Mouse (Mus musculus) right cerebral cortex, postnatal 25 days (tissue): ENCODE results near the gene Pbx4.

Source experiments
- DNase-seq: peaks from one replicate; pipeline ENCODE4 v3.0.0; 2022

Gene Pbx4

DNA sequence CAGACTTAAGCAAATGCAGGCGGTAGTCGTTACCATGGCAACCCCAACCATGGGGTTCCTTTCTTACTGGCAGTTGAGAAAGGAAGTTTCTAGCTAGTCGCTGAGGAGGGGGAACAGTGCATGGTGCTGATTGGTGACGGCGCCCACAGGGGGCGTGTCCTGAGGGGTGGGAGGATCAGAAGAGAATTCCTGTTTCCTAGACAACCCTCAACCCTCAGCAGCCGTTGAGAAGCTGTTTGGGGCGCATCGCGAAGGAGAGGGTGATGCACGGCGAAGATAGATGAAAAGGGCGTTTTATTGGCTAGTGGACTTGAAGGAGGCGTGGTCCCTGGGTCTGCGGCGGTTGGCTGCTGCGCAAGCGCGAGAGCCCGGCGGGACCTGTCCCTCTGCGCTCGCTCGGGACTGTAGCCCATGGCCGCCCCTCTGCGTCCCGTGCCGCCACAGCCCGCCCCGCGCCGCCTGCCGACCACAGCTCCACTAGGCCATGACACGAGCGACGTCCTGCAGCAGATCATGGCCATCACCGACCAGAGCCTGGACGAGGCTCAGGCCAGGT is at the start of gene Pbx4:
Pbx4 (plus strand) TSS at position 194 of the 556 bp plus-strand sequence.
- DNase-seq: peak; percentile 93

- DNase-seq: no peak
These were observed 43.2 kb upstream of the Pbx4 start for GRCm38 (mm10) chr8:69789105-69789504.

- DNase-seq: no peak
These were observed 42.6 kb upstream of the Pbx4 start for GRCm38 (mm10) chr8:69789731-69790130.

DNA sequence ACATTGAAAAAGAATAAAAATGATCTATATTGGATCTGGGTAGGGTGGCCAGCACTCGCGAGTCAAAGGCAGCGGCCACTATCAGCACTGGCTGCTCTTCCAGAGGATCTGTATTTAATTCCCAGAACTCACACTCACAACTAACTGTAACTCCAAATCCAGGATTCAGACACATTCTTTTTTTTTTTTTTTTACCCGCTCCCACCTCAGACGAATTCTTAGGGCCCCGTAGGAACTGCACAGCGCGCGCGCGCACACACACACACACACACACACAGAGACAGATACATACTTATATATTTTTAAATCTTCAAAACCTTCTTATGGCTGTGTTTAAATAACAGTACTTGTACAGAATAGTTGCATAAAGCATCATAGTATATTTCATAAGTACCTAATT is 41.9 kb upstream of the Pbx4 start:
- DNase-seq: no peak

DNA sequence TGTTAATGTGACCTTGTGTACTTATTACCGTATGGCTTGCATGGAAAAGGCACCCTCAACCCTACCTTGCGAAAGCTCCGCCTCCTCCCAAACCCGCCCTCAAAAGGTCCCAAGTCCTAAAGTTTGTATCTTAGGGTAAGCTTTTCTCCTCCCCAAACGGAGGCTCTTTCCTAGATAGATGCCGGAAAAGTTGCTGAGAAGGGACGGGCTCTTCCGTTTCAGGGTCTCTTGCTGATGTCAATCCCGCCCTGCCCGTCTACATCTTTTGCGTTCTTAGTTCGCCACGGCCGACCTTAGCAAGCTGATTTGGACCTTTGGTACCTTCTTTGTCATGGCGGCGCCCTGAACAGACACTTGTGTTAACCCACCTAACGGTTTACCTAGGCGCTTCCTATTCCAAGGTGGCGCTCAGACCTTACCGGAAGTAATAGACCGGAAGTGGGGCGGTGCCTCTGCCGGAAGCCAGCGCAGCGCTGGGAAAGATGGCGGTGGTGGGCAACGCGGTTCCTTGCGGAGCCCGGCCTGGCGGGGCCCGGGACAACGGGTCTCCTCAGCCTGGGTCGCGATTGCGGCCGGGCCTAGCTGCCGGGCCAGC is 41.4 kb upstream of the Pbx4 start, which contains the start of the genes Atp13a1 and Zfp866:
Atp13a1 (plus strand) TSS at position 391 of the 595 bp plus-strand sequence.
Zfp866 (minus strand) TSS at position 406 of the 595 bp plus-strand sequence.
- peak; percentile 89 for DNase-seq

DNA sequence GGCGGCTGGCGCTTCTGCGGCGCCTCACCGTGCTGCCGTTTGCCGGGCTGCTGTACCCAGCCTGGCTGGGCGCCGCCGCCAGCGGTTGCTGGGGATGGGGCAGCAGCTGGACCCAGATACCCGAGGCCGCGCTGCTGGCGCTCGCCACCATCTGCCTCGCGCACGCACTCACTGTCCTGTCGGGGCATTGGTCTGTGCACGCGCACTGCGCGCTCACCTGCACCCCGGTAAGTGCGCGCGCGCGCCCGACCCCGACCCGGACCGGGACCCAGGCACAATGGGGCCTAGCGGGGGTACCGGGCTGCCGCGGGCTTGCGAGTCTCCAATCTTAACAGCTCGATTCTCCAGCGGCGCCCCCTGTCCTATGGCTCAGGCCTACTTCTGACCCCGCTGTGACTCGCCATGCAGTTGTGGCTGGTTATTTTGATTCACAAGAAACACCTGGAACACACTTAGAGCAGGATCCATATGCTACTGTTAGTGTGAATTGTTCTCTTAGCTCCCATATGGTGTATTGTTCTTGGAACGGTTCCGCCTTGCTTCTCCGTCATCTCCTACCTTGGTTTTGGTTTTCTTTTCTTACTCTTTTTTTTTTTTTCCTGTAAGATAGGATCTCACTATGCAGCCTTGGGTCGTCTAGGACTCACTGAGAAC is 40.7 kb upstream of the Pbx4 start:
- no peak for DNase-seq

GRCm38 (mm10) chr8:69793666-69794065 is 38.6 kb upstream of the Pbx4 start:
- DNase-seq: peak; percentile 1

DNA sequence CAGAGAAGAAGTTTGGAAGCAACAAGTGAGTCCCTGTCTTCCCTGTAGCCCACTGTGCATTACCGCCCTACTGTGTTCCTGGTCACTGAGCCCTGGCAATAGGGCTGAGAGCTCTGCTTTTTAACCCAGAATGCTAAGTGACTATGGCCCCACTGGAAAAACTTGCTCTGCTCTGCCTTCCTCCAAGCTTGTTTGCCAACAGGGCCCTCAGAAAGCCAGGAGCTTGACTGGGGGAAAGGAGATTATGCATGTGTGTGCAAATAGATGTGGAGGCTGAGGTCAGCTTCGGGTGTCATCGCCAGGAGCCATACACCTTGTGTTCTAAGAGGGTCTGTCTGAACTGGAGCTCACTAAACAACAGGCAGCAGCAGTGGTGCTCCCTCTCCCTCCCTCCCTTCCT is 38.2 kb upstream of the Pbx4 start:
- DNase-seq: peak; percentile 1

DNA sequence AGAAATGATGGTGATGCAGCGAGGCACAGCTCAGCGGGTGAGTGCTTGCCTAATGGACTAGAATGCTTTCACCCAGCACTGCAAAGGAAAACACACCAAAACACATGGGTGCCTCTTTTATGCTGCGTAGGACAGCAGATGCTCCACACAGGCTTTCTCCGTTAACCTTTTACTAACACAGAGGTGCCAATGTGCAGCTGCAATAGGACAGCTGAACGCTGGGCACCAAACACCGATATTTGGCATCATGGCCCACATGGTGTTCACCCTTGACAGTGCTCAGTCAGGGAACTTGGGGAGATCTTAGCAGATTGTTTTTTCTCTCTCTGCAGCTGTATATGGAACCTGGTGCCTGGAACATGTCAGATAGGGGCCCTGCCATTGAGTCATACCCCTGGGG is 37.4 kb upstream of the Pbx4 start:
- DNase-seq: no peak

DNA sequence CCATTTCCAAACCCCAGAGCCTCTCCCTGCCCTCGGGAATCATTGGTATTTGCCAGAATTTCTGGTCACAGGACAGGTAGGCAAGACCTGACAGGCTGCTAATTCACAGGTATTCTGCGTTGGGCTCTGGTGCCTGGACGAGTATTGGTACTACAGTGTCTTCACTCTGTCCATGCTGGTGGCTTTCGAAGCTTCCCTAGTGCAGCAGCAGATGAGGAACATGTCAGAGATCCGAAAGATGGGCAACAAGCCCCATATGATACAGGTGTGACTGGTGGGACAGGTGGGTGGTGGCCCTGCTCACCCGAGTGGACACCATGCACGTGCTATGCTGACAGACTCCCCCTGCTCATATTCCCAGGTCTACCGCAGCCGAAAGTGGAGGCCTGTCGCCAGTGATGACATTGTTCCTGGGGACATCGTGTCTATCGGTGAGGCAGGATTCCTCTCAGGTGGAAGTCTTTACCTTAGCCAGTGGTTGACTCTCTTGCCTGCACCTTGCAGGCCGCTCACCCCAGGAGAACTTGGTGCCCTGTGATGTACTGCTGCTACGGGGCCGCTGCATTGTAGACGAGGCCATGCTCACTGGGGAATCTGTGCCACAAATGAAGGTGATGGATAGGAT is 35.5 kb upstream of the Pbx4 start:
- no peak for DNase-seq

DNA sequence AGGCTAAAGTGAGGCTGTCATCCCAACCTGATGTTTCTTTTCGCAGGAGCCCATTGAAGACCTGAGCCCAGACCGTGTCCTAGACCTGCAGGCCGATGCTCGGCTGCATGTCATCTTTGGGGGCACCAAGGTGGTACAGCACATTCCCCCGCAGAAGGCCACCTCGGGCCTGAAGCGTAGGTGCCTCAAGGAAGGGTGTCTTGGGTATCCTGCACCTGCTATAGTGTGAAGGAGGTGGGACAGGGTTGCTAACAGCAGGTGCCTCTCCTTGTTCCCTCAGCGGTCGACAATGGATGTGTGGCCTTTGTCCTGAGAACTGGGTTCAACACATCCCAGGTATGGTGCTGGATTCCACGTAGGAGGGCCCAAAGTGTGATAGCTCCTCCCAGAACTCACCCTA is 34.6 kb upstream of the Pbx4 start:
- DNase-seq: no peak

DNA sequence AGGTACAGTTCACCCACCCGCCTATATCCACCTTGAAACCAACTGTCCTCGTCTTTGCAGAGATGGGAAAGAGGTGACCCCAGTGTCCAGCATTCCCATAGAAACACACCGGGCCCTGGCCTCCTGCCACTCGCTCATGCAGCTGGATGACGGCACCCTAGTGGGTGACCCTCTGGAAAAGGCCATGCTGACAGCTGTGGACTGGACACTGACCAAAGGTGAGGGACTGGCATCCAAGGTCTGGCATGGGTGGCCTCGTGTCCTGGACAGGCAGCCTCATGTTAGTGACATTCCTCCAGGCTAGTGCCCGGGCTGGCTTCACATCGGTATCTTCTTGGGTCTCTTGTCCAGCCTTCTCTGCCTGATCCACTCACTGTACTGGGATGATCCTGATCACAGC is 33.0 kb upstream of the Pbx4 start:
- DNase-seq: no peak

DNA sequence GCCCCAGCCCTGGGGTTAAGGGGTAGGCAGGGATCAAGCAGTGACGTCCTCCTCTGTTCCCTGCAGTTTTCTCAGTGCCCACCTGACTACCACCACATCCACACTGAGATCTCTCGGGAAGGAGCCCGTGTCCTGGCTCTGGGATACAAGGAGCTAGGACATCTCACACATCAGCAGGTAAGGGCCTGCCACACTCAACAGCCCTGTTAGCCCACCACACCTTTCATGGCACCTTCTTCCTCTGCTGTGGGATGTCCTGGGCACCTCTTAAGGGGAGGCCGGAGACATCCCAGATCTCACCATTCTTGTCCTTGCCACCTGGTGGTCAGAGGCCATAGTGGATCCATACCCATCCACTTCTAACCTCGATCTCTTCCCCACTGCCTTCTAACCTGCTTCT is 32.3 kb upstream of the Pbx4 start:
- DNase-seq: peak; percentile 1

- DNase-seq: peak; percentile 1
These were observed 30.5 kb upstream of the Pbx4 start for GRCm38 (mm10) chr8:69801796-69802195.

DNA sequence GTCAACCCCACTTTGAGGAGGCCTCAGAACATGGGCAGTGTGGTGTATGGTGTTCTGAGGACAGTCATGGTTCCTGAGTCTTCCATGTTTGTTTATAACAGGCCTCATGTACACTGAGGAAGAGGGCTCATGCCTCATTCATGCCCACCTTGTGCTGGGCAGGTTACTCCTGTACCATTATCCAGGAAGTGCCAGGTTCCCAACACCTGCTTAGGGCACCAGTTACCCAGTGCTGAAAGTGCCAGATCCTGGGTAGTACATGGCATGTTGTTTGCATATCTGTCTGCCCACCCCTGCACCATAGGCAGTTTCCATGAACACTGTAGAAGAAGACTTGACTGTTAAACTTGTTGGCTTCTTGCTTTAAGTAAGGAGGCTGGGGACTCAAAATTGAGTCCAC is 30.1 kb upstream of the Pbx4 start:
- peak; percentile 1 for DNase-seq

DNA sequence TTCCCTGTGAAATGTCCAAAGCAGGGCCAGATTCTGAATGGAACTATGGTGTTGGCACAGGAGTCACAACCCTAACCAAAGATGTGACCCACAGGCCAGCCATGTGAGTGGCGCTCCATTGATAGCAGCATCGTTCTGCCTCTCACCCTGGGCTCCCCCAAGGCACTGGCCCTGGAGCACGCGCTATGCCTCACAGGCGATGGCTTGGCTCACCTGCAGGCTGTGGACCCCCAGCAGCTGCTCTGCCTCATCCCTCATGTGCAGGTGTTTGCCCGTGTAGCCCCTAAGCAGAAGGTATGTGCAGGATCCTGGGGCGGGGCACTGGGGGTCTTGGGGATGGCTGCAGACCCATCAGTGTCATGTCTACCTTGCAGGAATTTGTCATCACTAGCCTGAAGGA is 28.9 kb upstream of the Pbx4 start:
- DNase-seq: peak; percentile 2

DNA sequence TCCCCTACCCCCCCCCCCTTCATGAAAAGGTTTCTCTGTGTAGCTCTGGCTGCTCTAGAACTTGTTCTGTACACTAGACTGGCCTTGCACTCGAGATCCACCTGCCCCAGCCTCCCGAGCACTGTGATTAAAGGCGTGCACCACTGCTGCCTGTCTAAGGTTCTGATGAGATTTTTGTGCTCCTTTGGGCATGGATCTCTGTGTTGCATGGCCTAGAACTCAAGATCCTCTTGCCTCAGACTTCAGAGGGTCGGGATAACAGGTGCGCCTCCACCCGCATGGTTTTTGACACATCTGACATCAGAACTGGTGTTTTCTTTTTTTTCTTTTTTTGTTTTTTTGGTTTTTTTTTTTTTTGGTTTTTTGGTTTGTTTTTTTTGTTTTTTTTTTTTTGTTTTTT is 27.8 kb upstream of the Pbx4 start:
- peak; percentile 1 for DNase-seq

GRCm38 (mm10) chr8:69805086-69805485 is 27.2 kb upstream of the Pbx4 start:
- no peak for DNase-seq

- DNase-seq: no peak
These were observed 26.8 kb upstream of the Pbx4 start for GRCm38 (mm10) chr8:69805491-69805890.

- DNase-seq: no peak
These were observed 25.1 kb upstream of the Pbx4 start for GRCm38 (mm10) chr8:69807236-69807635.

- DNase-seq: peak; percentile 56
These were observed 24.0 kb upstream of the Pbx4 start, which contains the start of gene Gmip for GRCm38 (mm10) chr8:69808094-69808863. TSS of gene Gmip (plus strand) at chr8:69808679.

- DNase-seq: no peak
These were observed 23.4 kb upstream of the Pbx4 start for GRCm38 (mm10) chr8:69808864-69809403.

DNA sequence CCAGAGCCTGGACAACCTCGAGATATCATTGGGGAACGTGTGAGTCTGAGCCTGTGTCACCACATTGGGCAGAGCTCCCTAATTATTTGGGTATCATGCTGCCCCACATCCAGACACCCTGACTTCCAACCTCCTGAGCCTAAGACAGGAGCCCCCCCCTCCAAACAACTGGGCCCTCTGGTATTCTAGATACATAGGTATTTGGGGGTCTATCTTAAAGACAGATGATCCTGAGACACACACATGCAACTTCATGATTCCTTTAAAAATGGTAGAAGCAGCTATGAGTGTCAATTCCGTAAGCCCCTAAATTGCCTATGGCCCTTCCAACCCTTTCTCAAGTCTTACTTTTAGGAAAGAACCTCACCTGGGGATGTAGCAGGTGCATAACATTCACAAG is 22.5 kb upstream of the Pbx4 start:
- no peak for DNase-seq
